Mouse (Mus musculus) testis, adult 2 months (tissue): ENCODE measurements around the gene Cuedc2.

Experiments
- CTCF ChIP-seq: fragments of 200-500 bp; IDR thresholded peaks from 2 replicates; pipeline ENCODE4 v1.5.1; 2012; ENCODE audit warnings: low read depth, mild to moderate bottlenecking, inconsistent platforms, low read length, moderate library complexity; ENCODE audit not compliant: control insufficient read depth, insufficient read depth, insufficient replicate concordance
- POLR2A ChIP-seq: fragments of 200-500 bp; IDR thresholded peaks from 2 replicates; pipeline ENCODE4 v1.6.1; 2012; ENCODE audit warnings: low read depth, mild to moderate bottlenecking, inconsistent platforms, low read length, moderate library complexity; ENCODE audit not compliant: control insufficient read depth

DNA sequence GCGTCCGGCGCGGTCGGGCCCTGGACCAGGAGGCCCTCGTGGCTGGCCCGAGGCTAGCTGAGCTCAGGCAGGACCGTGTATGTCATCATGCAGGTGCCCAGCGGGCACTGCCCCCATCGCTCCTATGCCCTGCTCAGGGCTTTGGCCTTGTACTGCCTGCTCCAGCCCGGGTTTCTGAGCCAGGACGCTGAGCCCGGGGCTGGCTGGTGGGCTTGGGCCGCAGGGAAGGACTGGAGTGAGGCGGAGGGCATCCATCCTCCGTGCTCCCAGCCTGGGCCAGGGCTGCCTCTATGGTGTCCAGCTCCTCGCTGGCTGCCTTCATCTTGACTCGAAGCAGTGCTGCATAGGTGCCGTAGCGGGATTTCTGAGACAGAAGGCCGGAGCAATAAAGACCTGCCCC, 25.9 kb downstream of the Cuedc2 start:
- TF ChIP-seq POLR2A (no peak), CTCF (no peak)
